7 mouse cellular contexts compared by ENCODE assay signal in genomic region chr2:120026984-120027949, GRCm38 (mm10). TPM values are rescaled to one million over a fixed set of nuclear protein-coding genes. Genes with fewer than 3 reads are reported as not detected.
A peak's percentile ranks its signal among the peaks of the same experiment; 100 is the strongest.
DNase-seq lines count a peak whose midpoint lies in the region; ATAC-seq and TF ChIP-seq lines count a peak whose summit lies in the region.

Jmjd7 (plus strand) TSS chr2:120027483.
Gm28042 (plus strand) TSS chr2:120027493.

- no peaks in the 10 kb centered on the region for H3K9me3 ChIP-seq in intestine, postnatal 0 days (ENCODE audit: control insufficient read depth)
- H3K9me3 ChIP-seq in midbrain, embryonic 12.5 days, result no peaks in the 10 kb centered on the region

- H3K4me3 ChIP-seq in intestine, postnatal 0 days (ENCODE audit: low read depth, low read length), result peak within 1 kb of the TSS; percentile 54
- peak within 1 kb of the TSS; percentile 86 for H3K4me3 ChIP-seq in midbrain, embryonic 12.5 days
- H3K4me3 ChIP-seq in small intestine, adult 2 months (ENCODE audit: low read depth, low read length), result peak within 1 kb of the TSS; percentile 69

- H3K27ac ChIP-seq in intestine, postnatal 0 days (ENCODE audit: low read depth, low read length), result peak within 1 kb of the TSS; percentile 64
- peak within 1 kb of the TSS; percentile 79 for H3K27ac ChIP-seq in midbrain, embryonic 12.5 days (replicated peaks)
- H3K27ac ChIP-seq in small intestine, adult 2 months (ENCODE audit: insufficient read depth, low read depth, low read length), result peak within 1 kb of the TSS; percentile 48

- peak; percentile 91 for ATAC-seq in intestine, postnatal 0 days
- peak; percentile 87 for ATAC-seq in midbrain, embryonic 12.5 days (ENCODE audit: low FRiP score, low read depth)

- peak within 1 kb of the TSS; percentile 88 for H3K4me2 ChIP-seq in intestine, postnatal 0 days (replicated peaks; ENCODE audit: low read depth)
- peak within 1 kb of the TSS; percentile 58 for H3K4me2 ChIP-seq in midbrain, embryonic 12.5 days (replicated peaks)

- peaks cover 5% of the 10 kb centered on the region for H3K4me1 ChIP-seq in intestine, postnatal 0 days (replicated peaks; ENCODE audit: control insufficient read depth, insufficient read depth, low read length)
- H3K4me1 ChIP-seq in midbrain, embryonic 12.5 days, result peaks cover 12% of the 10 kb centered on the region
- H3K4me1 ChIP-seq in small intestine, adult 2 months (ENCODE audit: control insufficient read depth, insufficient read depth, insufficient read length, low read length), result peaks cover 9% of the 10 kb centered on the region; the same call in 1 of the 2 replicates

- intact Hi-C loops in gastrocnemius, postnatal 36 days (cut with DNase I), result no loop called here
- intact Hi-C loops in left cerebral cortex, postnatal 4 days (cut with DNase I), result no loop called here

- peak; percentile 96 for DNase-seq in adrenal gland, adult 2 months
- DNase-seq in embryo, embryonic 11.5 days (ENCODE audit: low read depth, low spot score), result peak; percentile 79
- DNase-seq in gastrocnemius, postnatal 36 days, result peak; percentile 86 to 90
- DNase-seq in left cerebral cortex, postnatal 4 days, result peak; percentile 92

- H3K9ac ChIP-seq in intestine, postnatal 0 days (ENCODE audit: low read depth, low read length), result peak within 1 kb of the TSS; percentile 64
- peak within 1 kb of the TSS; percentile 84 for H3K9ac ChIP-seq in midbrain, embryonic 12.5 days (replicated peaks)

- no peaks in the 10 kb centered on the region for H3K27me3 ChIP-seq in intestine, postnatal 0 days (replicated peaks; ENCODE audit: control insufficient read depth, insufficient read depth, low read length)
- no peaks in the 10 kb centered on the region for H3K27me3 ChIP-seq in midbrain, embryonic 12.5 days
- H3K27me3 ChIP-seq in small intestine, adult 2 months (ENCODE audit: control insufficient read depth, insufficient read depth, low read length), result no peaks in the 10 kb centered on the region

- H3K36me3 ChIP-seq in intestine, postnatal 0 days (ENCODE audit: control insufficient read depth, insufficient read depth), result peaks cover 46% of the 10 kb centered on the region
- peaks cover 53% of the 10 kb centered on the region for H3K36me3 ChIP-seq in midbrain, embryonic 12.5 days
- H3K36me3 ChIP-seq in small intestine, adult 2 months (ENCODE audit: control insufficient read depth, insufficient read depth, low read length), result peaks cover 26% of the 10 kb centered on the region

- WGBS in intestine, postnatal 0 days, result 5% methylated on average over 50 of the region's 50 CpGs
- WGBS in midbrain, embryonic 12.5 days, result 6% methylated on average over 50 of the region's 50 CpGs
- WGBS in small intestine, adult 2 months, result 5% methylated on average over 50 of the region's 50 CpGs

- peak; percentile 51 for TF ChIP-seq CTCF in intestine, postnatal 0 days (IDR thresholded peaks at IDR 0.05; ENCODE audit: low read depth)
- peak; percentile 28; the same call in 1 of the 2 replicates for TF ChIP-seq CTCF in small intestine, adult 2 months (IDR thresholded peaks at IDR 0.05; ENCODE audit: extremely low read depth, insufficient read length, insufficient replicate concordance, low read depth, low read length)

- peak; percentile 56; the same call in 1 of the 2 replicates for TF ChIP-seq POLR2A in small intestine, adult 2 months (IDR thresholded peaks at IDR 0.05; ENCODE audit: low read depth, low read length)

RNA-seq across cellular contexts. Expression of gene Jmjd7, which starts in this region (rescaled TPM):
- total RNA-seq in adrenal gland, adult 2 months (2021), result 1 to 10 TPM; 5.9 to 7.6 TPM
- 7.1 and 7.9 TPM in 2 replicates for polyA plus RNA-seq in adrenal gland, adult 2 months (2012; rRNA removed)
- total RNA-seq in gastrocnemius, postnatal 36 days (2021), result 1 to 10 TPM; 1.7 to 2.6 TPM
- 8.9 and 9.1 TPM in 2 replicates for polyA plus RNA-seq in intestine, postnatal 0 days (2015; fragmentation: Nextera tagmentation; extraction: Ambion mirVana)
- 10 to 100 TPM; 10.2 to 11.1 TPM for total RNA-seq in left cerebral cortex, postnatal 4 days (2021)
- 19.7 and 20.8 TPM in 2 replicates for polyA plus RNA-seq in midbrain, embryonic 12.5 days (2016; fragmentation: Nextera tagmentation; extraction: Ambion mirVana)
- 1.3 and 6.8 TPM in 2 replicates for polyA plus RNA-seq in small intestine, adult 2 months (2012; rRNA removed)

RNA-seq across cellular contexts. Expression of gene Gm28042, which starts in this region (rescaled TPM):
- total RNA-seq in adrenal gland, adult 2 months (2021), result under 1 TPM; 0.78 to 0.93 TPM
- 9.0 and 9.3 TPM in 2 replicates for polyA plus RNA-seq in adrenal gland, adult 2 months (2012; rRNA removed)
- 1 to 10 TPM; 1.1 to 1.3 TPM for total RNA-seq in gastrocnemius, postnatal 36 days (2021)
- 1.3 TPM in 2 replicates for polyA plus RNA-seq in intestine, postnatal 0 days (2015; fragmentation: Nextera tagmentation; extraction: Ambion mirVana)
- 1 to 10 TPM; 3.7 to 5.4 TPM for total RNA-seq in left cerebral cortex, postnatal 4 days (2021)
- polyA plus RNA-seq in midbrain, embryonic 12.5 days (2016; fragmentation: Nextera tagmentation; extraction: Ambion mirVana), result 6.7 and 7.3 TPM in 2 replicates
- 1.1 and 2.8 TPM in 2 replicates for polyA plus RNA-seq in small intestine, adult 2 months (2012; rRNA removed)

Comparison
In these comparisons a context has a peak if more than half of its experiments do, and no peak if none do; other contexts are left out.
1. Peak in every context shown above with its lines: DNase-seq, ATAC-seq, H3K4me3 ChIP-seq and H3K27ac ChIP-seq.